Mouse (Mus musculus) Patski (cell line): ENCODE data around the gene Acadsb. TPM values are rescaled to one million over a fixed set of nuclear protein-coding genes. Genes with fewer than 3 reads are reported as not detected.
A peak's percentile ranks its signal among the peaks of the same experiment; 100 is the strongest.

Experiments used
- ATAC-seq: fragments of 100-300 bp; one replicate; pipeline ENCODE4 v1.8.0; 2021
- CTCF ChIA-PET: fragments of 350-600 bp; sonication (Branson Sonifier 250); formaldehyde crosslinking; loops from one replicate; lab custom pipeline; 2022; ENCODE audit warnings: inconsistent platforms; lab: Charles Lee
- POLR2A ChIA-PET: fragments of 350-600 bp; sonication (Branson Sonifier 250); formaldehyde crosslinking; loops from one replicate; lab custom pipeline; 2022; ENCODE audit warnings: antibody characterized with exemption, inconsistent platforms; lab: Charles Lee
- DNase-seq: peaks from one replicate; pipeline ENCODE4 v3.0.0-alpha.2; 2011; ENCODE audit warnings: low read depth, low spot score
- H3K27me3 ChIP-seq: fragments of 371-371 bp; one replicate; pipeline ENCODE4 v1.5.1; 2021
- CTCF ChIP-seq: fragments of 100-300 bp; IDR thresholded peaks from one replicate; pipeline ENCODE4 v1.5.1; 2021
- in situ Hi-C: fragments of 300-500 bp; cut with MboI; formaldehyde crosslinking; loops from 3 replicates; pipeline ENCODE4 v1.11.1; 2018; ENCODE audit warnings: low pct_unique_long_range_greater_than_20kb, mixed read lengths
- polyA plus RNA-seq: library from polyadenylated mRNA; unstranded; gene quantifications from one replicate; pipeline ENCODE4 v1.2.3, GENCODE M21; 2021

Gene Acadsb
- polyA plus RNA-seq, 1 experiment from 2014 or later = 119 TPM

DNA sequence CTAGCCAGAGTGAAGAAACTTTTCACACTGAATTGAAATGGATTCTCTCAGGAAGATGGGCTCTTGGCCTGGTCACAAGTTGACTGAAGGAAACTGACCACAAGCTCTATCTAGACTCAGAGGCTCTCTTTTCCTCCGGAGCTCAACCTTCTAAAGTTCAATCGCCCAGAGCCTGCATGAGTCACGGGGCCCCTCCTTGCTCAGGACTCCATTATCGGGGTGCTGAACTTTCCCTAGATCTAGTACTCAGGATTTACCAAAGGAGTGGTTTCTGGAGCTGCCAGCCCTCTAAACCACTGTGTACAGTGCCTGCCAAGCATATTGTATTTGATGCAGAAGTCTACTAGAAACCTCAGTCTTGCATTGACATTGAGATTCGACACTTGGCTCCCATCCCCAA is 46.3 kb downstream of the Acadsb start:
- CTCF ChIA-PET = no interaction called here

DNA sequence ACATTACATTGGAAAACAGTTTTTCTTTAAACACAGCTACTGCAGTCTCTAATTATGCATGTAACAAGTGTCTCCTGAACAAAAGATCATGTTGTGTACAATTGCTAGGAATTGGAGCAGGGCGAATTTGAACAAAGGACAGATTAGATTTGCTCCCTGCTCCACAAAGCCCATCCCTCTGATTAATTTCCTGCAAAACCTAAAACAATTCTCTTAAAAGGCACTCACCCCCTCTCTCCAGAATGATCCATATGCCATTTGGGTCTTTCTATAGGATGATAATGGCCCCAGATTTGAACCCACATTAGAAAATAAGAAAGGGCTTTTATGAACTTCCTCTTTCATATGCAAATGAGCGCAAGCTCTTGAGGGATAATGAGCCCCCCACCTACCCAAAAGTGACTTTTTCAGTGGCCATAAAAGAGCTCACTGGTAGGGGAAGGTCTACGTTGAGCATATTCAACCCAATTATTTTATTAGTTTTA is 54.8 kb downstream of the Acadsb start:
- peaks cover 8% of the 10 kb centered on the region for H3K27me3 ChIP-seq
- ATAC-seq (no peak), DNase-seq (no peak)
- CTCF ChIA-PET = no interaction called here
- in situ Hi-C loops = no loop called here
- no peak for TF ChIP-seq CTCF
- POLR2A ChIA-PET = no interaction called here

More for the DNA sequence above, 46.3 kb downstream of the Acadsb start:
- H3K27me3 ChIP-seq = peaks cover 5% of the 10 kb centered on the region
- DNase-seq (no peak), ATAC-seq (no peak)
- in situ Hi-C loops = no loop called here
- POLR2A ChIA-PET = no interaction called here
- no peak for TF ChIP-seq CTCF

DNA sequence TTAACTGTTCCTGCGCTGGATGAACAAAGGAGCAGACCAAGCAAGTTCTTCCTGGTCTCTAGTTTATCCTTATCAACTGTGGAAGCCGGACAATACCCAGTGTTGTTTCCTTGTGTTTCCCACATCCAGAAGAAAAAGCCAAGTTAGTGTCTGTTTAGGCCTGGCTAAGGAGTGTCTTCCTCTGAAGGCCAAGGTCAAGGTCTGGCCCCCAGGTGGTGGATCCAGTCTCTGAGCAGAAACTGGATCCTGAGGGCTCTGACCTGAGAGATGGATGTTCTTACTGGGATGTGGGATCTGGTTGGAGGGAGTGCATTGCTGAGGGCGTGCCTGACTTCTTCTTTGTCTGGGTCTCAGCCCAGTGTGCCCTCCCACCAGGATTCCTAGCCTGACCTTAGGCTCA is 55.3 kb downstream of the Acadsb start:
- ATAC-seq (no peak), DNase-seq (no peak)
- H3K27me3 ChIP-seq = peaks cover 8% of the 10 kb centered on the region
- CTCF ChIA-PET = no interaction called here
- POLR2A ChIA-PET = no interaction called here
- no peak for TF ChIP-seq CTCF
- in situ Hi-C loops = no loop called here

DNA sequence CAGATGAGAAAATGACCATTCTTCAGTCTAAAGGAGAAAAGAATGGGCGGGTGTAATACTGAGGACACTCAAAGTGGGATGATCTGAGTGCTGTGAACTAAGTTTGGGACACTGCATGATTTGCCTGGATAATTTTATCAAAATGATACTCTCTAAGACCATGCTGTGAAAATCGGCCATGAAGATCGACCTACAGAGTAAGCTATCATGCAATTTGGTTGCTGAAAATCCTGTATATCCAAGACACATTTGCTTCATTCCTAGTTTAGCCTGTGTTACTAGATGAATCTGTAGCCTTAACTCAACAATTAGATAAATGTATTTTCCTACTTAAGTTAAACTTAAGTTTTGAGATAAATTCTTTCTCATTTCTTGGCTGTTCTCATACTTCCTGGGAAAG is 56.9 kb downstream of the Acadsb start:
- POLR2A ChIA-PET = no interaction called here
- CTCF ChIA-PET = no interaction called here
- TF ChIP-seq CTCF = no peak
- peaks cover 8% of the 10 kb centered on the region for H3K27me3 ChIP-seq
- no peak for DNase-seq
- in situ Hi-C loops = no loop called here
- ATAC-seq = no peak

DNA sequence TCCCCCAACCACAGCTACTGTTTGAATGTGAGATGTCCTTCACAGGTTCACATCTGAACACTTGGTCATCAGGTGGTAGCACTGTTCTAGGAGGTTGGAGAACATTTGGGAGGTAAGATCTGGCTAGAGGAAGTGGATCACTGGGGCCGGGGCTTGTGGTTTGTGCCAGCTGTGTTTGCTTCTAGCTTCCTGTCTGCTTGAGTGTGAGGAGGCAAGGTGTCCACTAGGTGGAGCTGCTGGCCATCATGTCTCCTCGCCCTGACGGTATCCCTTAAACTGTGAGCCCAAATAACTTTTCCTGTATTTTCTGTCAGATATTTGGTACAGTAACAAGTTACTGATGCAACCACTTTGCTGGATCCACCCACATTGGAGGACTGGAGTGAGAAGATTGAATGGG is 59.1 kb downstream of the Acadsb start:
- ChIA-PET CTCF (no interaction called here), POLR2A (no interaction called here)
- H3K27me3 ChIP-seq = peaks cover 4% of the 10 kb centered on the region
- DNase-seq (no peak), ATAC-seq (no peak)
- peak; percentile 47 for TF ChIP-seq CTCF
- in situ Hi-C loops = no loop called here

DNA sequence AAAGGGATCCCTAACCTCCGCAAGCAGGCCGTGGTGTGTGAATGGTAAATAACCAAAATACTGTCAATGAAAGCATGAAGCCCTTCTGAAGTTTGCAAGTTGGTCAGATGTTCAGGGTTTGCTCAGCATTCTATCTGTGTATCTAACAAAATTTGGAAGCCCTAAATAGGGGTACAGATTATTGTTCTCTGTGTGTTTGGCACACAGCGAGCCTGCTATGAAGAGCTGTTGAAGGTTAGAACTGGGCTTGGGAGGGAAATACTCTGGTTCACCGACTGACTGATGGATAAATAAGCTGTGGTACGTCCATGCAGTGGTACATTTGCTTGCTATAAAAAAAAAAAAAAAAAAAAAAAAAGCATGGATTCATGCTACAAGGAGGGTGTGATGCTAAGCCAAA is 61.1 kb downstream of the Acadsb start:
- ChIA-PET CTCF (no interaction called here), POLR2A (interaction anchor here (0.6 kb wide), 1 partner anchor 8 kb away, joined by 3 read pairs; no protein-coding TSS in a partner anchor)
- DNase-seq (no peak), ATAC-seq (no peak)
- H3K27me3 ChIP-seq = peaks cover 3% of the 10 kb centered on the region
- in situ Hi-C loops = no loop called here
- no peak for TF ChIP-seq CTCF

DNA sequence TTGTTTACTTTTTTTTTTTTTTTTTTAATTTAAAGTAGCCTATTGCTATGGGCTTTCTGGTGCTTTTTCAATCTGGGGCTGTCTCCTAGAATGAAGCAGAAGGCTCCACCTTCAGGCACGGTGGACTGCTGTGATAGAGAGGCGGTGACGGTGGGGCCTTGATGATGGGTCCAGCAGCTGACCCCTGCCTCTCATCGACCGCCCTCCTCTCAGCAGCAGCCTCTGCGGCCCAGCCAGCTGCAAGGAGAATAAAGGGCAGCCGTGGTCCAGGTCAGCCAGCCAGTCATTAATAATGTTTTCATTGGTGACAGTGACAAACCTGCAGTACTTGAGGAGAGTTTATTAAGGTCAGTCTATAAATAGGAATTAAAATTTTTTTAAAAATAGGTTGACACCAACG is 66.7 kb downstream of the Acadsb start:
- CTCF ChIA-PET = no interaction called here

DNA sequence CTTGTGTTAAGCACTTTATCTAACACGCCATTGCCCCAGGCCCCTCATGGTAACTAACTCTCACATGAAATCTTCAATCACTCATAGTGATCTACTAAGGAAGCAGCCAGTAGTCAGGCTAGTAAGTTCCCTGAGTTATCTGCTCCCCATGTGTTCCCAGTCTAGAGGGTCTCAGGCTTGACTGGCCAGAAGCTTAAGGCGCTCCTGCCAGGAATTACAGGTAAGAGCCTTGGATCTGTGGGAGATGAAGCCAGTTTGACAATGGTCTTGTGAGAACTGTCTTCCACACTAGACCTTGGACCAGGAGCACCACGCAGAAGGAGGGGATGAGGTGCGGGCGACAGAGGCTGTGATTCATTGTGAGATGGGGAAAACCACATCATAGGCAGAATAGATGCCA is 68.0 kb downstream of the Acadsb start:
- no peak for TF ChIP-seq CTCF
- peaks cover 9% of the 10 kb centered on the region for H3K27me3 ChIP-seq
- CTCF ChIA-PET = no interaction called here
- DNase-seq = no peak
- in situ Hi-C loops = no loop called here
- ATAC-seq = no peak
- POLR2A ChIA-PET = no interaction called here

More for the DNA sequence above, 66.7 kb downstream of the Acadsb start:
- no peak for TF ChIP-seq CTCF
- no peak for DNase-seq
- H3K27me3 ChIP-seq = peaks cover 9% of the 10 kb centered on the region
- POLR2A ChIA-PET = no interaction called here
- ATAC-seq = no peak
- in situ Hi-C loops = no loop called here

Other genes with a start within 250 kb of the Acadsb start
- 0.04 TPM for gene 5430419D17Rik, start 236.2 kb upstream of the Acadsb start, polyA plus RNA-seq
- gene Cuzd1, start 88.3 kb upstream of the Acadsb start, polyA plus RNA-seq = not detected
- gene Fam24b, start 81.1 kb upstream of the Acadsb start, polyA plus RNA-seq = 0.37 TPM
- not detected for gene Fam24a, start 76.7 kb upstream of the Acadsb start, polyA plus RNA-seq
- 13.7 TPM for gene 2310057M21Rik, start 47.8 kb upstream of the Acadsb start, polyA plus RNA-seq
- 53.4 TPM for gene Pstk, start 39.5 kb upstream of the Acadsb start, polyA plus RNA-seq
- gene Ikzf5, start 80 bp upstream of the Acadsb start, polyA plus RNA-seq = 13.5 TPM
- gene Hmx3, start 132.3 kb downstream of the Acadsb start, polyA plus RNA-seq = 0.06 TPM
- 0.53 TPM for gene Hmx2, start 138.2 kb downstream of the Acadsb start, polyA plus RNA-seq
- 137 TPM for gene Bub3, start 149.6 kb downstream of the Acadsb start, polyA plus RNA-seq